Mouse (Mus musculus): ENCODE measurements around the gene Fbxl19.

Fbxl19 gene

DNA sequence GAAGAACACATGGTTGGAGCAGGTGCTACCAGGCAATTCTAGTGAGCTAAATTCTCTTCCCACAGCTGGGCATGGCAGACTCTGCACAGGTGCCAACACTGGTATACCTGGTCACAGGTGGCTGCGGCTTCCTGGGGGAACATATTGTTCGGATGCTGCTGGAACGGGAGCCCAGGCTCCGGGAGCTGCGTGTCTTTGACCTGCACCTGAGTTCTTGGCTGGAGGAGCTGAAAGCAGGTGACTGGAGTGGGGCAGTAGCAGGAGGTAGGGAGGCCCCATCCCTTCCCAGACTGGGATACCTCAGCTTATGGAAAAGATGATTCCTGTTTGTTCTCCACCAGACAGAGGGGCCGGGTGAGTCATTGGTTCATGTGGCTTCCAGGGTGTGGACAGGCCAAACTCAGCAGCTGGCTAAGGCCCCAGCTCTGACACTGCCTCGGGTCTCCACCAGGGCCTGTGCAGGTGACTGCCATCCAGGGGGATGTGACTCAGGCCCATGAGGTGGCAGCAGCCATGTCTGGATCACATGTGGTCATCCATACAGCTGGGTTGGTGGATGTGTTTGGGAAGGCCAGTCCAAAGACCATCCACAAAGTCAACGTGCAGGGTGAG, 56.8 kb downstream of the Fbxl19 start:
- no peak for DNase-seq (ENCODE audit: low read depth)

DNA sequence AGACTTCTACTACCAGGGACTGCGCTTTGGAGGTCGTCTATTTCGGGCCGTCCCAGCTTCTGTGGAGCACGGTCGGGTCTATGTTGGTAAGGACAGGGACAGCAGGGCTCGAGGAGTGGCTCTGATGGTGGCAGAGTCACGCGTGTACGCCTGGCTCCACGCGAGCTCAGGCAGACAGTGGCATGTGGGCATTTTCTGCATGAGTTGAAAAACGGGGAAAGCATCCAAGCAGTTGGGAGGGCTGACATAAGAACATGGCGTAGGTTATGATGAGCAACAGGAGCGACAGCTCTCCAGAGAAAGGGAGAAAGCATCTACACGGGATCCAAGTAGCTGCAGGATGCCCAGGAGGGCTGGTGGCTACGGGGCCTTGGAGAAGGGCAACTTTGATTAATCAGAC, 58.0 kb downstream of the Fbxl19 start:
- no peak for DNase-seq (ENCODE audit: low read depth)

DNA sequence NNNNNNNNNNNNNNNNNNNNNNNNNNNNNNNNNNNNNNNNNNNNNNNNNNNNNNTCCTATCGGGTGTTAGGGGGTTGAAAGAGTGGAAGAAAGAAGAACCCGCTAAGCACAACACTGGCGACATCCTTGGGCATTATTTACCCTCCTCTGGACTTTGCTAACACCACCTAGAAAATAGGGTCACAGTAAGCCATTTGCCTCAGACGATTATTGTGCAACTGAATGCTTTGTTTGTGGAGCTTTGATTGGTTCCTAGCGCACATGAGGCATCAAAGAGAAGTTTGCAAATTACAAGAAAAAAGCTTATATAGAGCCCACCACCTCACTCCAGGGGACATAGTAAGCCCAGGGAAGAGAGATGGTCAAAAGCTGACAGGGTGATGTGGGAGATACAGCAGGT, 64.5 kb downstream of the Fbxl19 start:
- no peak for DNase-seq (ENCODE audit: low read depth)

DNA sequence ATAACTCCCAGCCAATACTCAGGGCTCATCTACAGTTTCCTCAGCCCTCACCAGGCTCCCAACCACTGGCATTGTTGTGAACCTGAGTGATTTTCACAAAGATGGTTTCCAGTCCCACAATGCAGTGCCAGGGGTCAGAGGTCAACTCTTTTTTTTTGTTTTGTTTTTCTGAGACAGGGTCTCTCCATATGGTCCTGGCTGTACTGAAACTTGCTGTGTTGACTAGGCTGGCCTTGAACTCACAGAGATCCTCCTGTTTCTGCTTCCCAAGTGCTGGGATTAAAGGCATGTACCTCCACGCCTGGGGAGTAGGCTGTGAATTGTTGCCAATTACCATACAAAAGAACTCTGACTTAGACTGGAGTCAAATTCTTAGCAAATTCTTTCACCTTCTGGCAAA, 65.5 kb downstream of the Fbxl19 start:
- no peak for DNase-seq (ENCODE audit: low read depth)

DNA sequence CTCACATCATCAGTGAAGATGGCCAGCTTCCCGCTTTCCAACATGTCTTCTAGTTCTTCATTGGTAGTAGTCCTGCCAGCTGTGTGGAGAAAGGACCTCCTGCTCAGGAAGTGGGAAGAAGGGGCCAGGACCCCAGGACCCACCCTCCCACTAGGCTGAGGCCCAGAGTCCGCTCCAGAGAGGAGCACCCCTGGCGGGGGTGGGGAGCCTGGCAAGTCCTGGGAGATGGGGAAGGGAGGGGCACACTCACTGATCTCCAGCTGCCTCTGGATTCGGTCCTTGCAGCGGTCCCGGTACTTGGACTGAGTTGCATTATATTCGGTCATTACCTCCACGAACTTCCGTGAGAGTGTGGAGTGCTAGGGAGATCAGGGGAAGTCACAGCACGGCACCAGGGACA, 66.3 kb downstream of the Fbxl19 start:
- DNase-seq (ENCODE audit: low read depth) = no peak

DNA sequence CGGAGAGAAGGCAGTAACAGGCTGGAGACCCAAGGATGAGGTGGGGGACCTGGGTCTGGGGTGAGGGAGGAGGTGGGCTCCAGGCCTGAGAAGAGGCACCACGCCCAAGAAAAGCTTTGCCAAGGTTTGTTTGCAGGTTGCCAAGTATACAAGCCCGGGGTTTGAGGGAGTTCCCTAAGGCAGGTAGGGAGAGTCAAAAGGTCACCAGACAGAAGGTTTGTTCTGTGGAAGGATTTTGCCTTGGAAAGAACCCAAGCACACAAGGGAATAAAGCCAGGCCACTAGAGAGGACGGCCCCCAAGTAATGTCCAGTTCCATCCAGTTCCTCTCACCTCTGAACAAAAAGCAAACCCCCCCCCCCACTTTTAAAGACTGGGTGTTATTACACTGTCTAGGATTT, 66.9 kb downstream of the Fbxl19 start:
- no peak for DNase-seq (ENCODE audit: low read depth)

DNA sequence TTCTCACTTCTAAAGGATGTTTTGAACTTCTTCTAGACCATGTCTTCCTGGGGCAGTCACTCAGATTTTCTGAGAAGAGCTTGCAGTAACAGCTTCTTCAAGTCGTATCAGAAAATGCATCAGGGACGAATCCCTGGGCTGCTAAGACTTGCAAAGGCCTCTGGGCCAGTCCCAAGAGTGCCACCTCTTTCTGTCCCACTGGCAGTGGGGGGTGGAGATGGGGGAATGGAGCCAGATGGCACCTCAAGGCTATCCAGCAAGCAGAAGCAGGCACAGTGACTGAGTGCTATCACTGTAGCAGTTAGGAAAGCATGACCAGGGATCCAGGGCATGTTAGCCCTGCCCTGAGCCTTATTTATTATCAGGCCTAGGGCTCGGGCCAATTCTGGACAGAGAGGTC, 67.9 kb downstream of the Fbxl19 start:
- DNase-seq (ENCODE audit: low read depth) = no peak

DNA sequence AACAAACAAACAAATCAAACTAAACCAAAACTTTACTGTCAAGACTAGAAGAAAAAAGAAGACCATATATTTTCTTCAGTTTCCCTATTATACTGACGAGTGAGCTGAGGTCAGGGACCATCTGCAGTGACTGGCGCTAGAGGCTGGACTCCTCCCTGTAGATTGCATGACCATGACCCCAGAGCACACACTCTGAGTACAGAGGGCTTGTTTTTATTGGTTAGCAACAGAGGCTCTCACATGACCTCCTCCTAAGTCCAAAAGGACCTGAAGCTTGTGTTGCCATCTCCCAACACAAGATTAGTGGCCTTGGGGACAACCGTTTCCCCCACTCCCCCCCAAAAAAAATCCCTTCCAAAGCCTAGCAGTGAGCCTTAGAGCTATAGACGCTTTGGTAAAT, 69.5 kb downstream of the Fbxl19 start:
- no peak for DNase-seq (ENCODE audit: low read depth)

DNA sequence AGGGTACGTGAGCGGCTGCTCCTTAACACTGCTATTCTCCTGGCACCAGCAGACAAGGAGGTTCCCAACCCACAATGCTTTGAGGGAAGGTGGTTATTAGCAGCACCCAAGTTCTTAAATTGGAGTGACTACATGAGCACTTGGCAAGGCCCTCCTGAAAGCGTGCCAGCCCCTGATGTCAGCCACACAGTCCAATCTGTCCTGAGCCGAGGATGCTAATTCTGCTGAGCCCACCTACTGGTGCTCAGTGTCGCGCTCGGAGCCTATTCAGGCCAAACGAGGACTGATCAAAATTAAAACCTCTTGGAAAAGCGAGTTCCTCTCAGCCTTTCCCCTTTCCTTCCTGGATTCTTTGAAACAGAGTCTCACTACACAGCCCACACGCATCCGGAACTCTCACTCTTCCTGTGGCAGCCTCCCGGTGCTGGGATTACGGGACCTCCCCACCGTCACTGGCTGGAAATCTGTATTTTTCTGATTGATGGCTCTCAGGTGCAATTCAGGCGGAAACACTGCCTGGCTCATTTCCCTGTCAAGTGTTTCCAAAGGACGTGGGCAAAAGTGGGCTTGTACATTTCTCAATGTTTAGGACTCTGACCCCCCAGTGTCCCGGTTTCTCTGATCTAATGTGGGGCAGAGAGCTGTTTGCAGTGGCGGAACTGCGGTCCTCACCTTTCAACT, 70.0 kb downstream of the Fbxl19 start:
- DNase-seq (ENCODE audit: low read depth) = no peak

DNA sequence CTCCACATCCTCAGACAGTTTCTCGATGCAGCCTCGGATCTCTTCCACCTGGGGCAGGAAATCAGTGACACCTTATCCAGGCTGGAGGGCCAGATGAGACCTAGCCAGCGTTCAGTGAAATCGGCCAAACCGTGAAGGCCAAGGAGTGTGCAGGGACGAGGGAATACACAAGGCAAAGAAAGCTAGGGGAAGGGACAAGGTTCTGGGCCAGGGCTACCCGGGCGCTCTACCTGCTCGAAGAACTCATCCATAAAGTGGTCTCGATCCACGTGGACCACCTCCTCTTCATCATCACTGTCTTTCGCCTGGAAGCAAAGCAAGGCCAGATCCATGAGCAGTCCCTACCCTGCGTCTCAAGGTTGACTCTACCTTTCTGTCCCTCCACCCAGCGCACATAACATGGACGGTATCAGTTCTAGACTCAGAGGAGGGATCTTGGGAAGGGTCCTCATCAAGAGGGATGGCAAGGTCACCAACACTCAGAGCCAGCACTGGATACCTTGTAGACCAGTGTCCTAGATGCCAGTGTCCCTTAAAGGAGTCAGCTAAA, 70.8 kb downstream of the Fbxl19 start:
- no peak for DNase-seq (ENCODE audit: low read depth)

DNA sequence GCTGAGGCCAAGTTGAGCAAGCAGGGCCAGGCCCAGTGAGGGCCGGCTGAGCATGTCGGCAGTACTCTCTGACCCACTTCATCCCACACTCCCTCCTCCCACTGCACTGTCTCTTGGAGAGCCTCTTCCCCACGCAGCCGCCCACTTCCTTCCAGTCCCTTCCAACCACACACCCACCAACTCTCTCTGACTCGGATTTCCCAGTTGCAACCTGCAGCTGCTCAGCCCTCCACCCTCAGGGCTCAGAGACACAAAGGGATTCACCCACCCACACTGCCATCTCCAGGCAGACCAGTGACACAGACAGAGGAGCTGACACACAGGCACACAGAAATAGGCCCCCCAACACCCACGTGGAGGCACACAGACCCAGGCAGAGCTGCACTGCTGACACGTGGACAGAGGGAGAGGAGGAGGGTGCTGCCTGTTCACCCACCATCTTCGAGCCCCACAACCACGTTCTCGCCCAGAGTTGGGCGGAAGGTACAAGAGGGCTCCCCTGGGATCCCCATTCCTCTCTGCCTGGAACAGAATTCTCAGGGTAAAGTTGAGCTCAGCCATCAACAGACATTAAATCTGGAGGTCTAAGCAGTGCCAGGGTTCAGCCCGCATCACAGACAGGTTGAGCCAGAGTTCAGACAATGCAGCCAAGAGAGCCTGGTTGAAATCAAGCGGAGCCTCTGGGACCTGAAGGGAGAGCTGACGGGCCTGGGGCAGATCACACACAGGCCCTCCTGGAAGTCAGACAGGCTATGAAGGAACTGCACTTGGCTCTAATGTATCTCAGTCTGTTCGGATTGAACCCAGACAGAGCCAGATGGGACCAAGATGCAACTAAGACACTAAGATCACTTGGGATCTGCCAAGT, 71.8 kb downstream of the Fbxl19 start:
- DNase-seq (ENCODE audit: low read depth) = no peak

DNA sequence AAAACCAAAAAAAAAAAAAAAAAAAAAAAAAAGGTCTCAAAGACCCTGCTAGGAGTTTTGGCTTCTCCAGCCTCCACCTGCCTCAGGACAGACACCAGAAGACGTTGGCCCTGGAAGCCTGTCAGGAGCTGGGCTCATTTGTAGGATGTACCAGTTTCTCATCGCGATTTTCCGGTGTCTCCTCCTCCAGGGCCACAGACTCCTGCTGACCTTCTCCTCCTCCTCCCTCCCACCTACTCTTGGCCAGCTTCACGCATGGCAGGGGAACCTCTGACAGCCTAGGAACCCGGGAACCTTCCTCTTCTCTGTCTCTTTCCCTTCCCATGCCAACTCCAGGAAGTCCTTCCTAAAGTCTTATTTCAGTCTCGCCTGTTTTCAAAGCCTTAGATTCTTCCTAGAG, 72.7 kb downstream of the Fbxl19 start:
- no peak for DNase-seq (ENCODE audit: low read depth)

DNA sequence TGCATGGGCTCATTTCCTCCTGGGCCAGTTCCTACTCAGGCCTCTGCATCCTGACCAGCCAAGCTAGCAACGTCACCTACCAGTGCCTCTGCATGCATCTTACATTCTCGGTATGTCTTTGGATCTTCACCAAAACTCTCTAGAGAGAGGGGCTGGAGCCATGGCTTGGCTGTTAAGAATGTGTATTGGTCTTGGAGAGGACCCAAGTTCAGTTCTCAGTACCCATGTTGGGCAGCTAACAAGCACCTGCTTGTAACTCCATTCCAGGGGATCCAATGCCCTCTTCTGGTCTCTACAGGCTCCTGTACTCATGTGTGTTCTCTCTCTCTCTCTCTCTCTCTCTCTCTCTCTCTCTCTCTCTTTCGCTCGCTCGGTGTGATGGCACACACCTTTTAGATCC, 73.4 kb downstream of the Fbxl19 start:
- DNase-seq (ENCODE audit: low read depth) = no peak

Data from c-Kit-positive CD71-negative TER-119-negative erythroid progenitor cells, embryonic 14.5 days (primary cell).